Mouse (Mus musculus): ENCODE results near the gene Eif4ebp2. TPM values are rescaled to one million over a fixed set of nuclear protein-coding genes. Genes with fewer than 3 reads are reported as not detected.
A peak's percentile ranks its signal among the peaks of the same experiment; 100 is the strongest.

Eif4ebp2 gene
- polyA plus RNA-seq, 2 experiments = 42.7 to 55.4 TPM

DNA sequence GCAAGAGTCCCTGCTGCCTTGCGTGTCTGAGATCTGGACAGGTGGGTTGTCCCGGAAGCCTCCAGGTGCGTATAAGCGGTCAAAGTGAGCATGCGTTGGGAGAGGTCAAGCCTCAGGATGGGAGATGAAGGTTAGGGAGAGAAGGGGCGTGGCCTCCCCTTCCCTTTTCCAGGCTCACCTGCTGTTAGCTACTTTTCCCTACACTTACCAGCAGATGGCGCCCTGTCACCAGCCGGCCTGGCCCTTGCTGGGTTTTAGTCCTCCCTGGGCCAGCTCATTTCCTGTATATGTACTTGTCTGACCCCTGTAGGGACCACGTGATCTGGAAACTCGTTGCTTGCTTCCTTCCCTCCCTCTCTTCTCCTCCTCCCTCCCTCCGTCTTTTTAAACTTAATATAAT, 39.6 kb upstream of the Eif4ebp2 start:
- Histone ChIP-seq H3K9ac (ENCODE audit: low read depth, low read length, severe bottlenecking) (no peak overlapping the region), H3K27me3 (ENCODE audit: control insufficient read depth, insufficient read depth, low read length) (no peaks in the 10 kb centered on the region), H3K4me2 (replicated peaks; ENCODE audit: low read depth, low read length, severe bottlenecking) (no peak overlapping the region), H3K4me3 (replicated peaks; ENCODE audit: low read length) (no peak overlapping the region), H3K4me1 (ENCODE audit: control insufficient read depth, insufficient read depth, low read length) (peaks cover 23% of the 10 kb centered on the region), H3K27ac (replicated peaks; ENCODE audit: low read depth, low read length) (no peak overlapping the region), H3K9me3 (ENCODE audit: control insufficient read depth, low read length) (no peaks in the 10 kb centered on the region), H3K36me3 (ENCODE audit: control insufficient read depth, insufficient read depth, low read length) (no peaks in the 10 kb centered on the region)
- TF ChIP-seq POLR2A (IDR thresholded peaks at IDR 0.05; ENCODE audit: borderline replicate concordance, extremely low read depth, insufficient read depth, insufficient read length) = no peak
- ATAC-seq (ENCODE audit: low FRiP score, low read depth) (peak; percentile 46; the same call in 1 of the 2 replicates), DNase-seq (ENCODE audit: low spot score) (peak; percentile 73)
- 9% methylated on average over 11 of the region's 11 CpGs for WGBS

DNA sequence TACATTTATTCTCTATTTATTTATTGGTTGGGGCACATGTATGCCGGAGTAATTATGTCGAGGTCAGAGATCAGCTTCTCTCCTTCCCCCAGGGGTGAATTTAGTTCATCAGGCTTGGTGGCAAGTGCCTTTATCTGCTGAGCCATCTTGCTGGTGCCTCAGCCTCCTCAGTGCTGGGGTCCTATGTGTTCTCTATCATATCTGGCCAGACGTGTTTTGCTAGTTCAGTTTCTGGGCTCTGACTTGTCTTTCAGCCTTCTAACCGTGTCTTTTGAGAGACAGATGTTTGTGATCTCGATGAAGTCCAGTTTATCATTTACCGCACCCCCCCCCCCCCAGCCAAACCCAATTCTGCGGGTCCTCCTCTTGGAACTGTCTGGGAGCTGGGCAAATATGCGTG, 39.1 kb upstream of the Eif4ebp2 start:
- H3K27me3 ChIP-seq (ENCODE audit: control insufficient read depth, insufficient read depth, low read length) = no peaks in the 10 kb centered on the region
- TF ChIP-seq POLR2A (IDR thresholded peaks at IDR 0.05; ENCODE audit: borderline replicate concordance, extremely low read depth, insufficient read depth, insufficient read length) = no peak
- no peaks in the 10 kb centered on the region for H3K36me3 ChIP-seq (ENCODE audit: control insufficient read depth, insufficient read depth, low read length)
- no peak overlapping the region for H3K9ac ChIP-seq (ENCODE audit: low read depth, low read length, severe bottlenecking)
- no peak for DNase-seq (ENCODE audit: low spot score)
- H3K27ac ChIP-seq (replicated peaks; ENCODE audit: low read depth, low read length) = no peak overlapping the region
- H3K4me2 ChIP-seq (replicated peaks; ENCODE audit: low read depth, low read length, severe bottlenecking) = no peak overlapping the region
- no peaks in the 10 kb centered on the region for H3K9me3 ChIP-seq (ENCODE audit: control insufficient read depth, low read length)
- H3K4me1 ChIP-seq (ENCODE audit: control insufficient read depth, insufficient read depth, low read length) = peaks cover 20% of the 10 kb centered on the region
- 47% methylated on average over 8 of the region's 8 CpGs for WGBS
- no peak for ATAC-seq (ENCODE audit: low FRiP score, low read depth)
- H3K4me3 ChIP-seq (replicated peaks; ENCODE audit: low read length) = no peak overlapping the region

DNA sequence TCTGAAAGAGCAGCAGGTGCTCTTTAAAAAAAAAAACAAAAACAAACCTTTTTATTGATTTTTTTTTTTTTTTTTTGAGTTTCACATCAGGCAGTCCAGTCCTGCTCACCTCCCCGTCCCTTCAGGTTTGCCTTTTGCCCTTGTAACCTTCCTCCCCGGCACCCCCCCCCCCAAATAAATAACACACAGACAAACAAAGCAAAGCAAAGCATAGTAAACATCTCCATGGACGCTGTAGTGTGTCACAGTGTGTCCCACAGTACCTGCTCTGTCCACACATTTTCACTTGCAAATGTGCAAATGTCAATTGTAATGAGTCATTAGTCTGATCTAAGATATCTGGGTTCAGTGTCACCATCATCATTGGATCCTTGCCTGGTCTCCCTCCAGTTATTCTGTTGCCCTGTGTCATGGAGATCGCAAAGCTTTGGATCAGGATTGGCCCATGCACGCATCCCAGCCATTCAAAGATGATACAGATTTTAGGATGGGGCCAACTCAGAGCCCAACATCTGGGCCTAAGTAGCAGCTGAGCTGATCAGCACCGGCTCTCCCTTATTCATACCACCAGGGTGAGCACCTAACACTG, 36.2 kb upstream of the Eif4ebp2 start:
- H3K36me3 ChIP-seq (ENCODE audit: control insufficient read depth, insufficient read depth, low read length) = no peaks in the 10 kb centered on the region
- no peak overlapping the region for H3K27ac ChIP-seq (replicated peaks; ENCODE audit: low read depth, low read length)
- H3K9ac ChIP-seq (ENCODE audit: low read depth, low read length, severe bottlenecking) = no peak overlapping the region
- no peaks in the 10 kb centered on the region for H3K4me1 ChIP-seq (ENCODE audit: control insufficient read depth, insufficient read depth, low read length)
- no peak for TF ChIP-seq POLR2A (IDR thresholded peaks at IDR 0.05; ENCODE audit: borderline replicate concordance, extremely low read depth, insufficient read depth, insufficient read length)
- H3K27me3 ChIP-seq (ENCODE audit: control insufficient read depth, insufficient read depth, low read length) = no peaks in the 10 kb centered on the region
- WGBS = 76% methylated on average over 6 of the region's 6 CpGs
- DNase-seq (ENCODE audit: low spot score) (no peak), ATAC-seq (ENCODE audit: low FRiP score, low read depth) (no peak)
- H3K9me3 ChIP-seq (ENCODE audit: control insufficient read depth, low read length) = no peaks in the 10 kb centered on the region
- no peak overlapping the region for H3K4me2 ChIP-seq (replicated peaks; ENCODE audit: low read depth, low read length, severe bottlenecking)
- no peak overlapping the region for H3K4me3 ChIP-seq (replicated peaks; ENCODE audit: low read length)

DNA sequence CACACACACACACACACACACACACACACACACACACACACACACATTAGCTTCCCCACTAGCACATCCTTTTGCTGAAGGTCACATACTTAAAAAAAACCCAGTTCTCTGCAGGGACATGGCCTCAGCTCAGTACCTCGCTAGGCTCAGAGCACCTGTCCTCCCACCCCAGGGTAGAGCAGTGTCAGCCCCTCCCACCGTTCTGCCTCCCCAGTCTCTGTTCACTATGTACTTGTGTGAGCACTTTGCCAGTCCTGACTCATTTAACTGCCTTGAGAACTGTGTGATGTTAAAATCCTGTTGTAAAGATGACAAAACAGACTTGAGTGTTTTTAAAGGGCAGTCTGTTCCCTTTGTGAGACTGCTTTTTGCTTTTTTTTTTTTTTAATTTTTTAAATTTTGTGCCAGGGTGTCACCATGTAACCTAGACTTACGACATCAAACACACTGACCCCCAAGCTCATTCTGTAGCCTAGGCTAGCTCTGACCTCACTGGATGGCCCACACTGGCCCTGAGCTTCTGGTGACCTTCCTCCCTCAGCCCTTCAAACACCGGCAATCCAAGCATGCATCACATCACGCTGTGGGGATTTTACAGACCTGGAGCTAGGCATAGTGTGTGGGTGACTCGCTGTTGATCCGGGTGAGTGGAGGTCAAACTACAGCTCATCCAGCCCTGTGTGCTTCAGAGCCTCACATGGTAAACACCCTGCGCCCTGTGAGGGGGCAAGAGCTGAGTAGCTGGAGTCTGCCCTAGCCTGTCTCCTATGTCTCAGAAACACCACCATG, 34.3 kb upstream of the Eif4ebp2 start:
- H3K36me3 ChIP-seq (ENCODE audit: control insufficient read depth, insufficient read depth, low read length) = no peaks in the 10 kb centered on the region
- no peak overlapping the region for H3K4me2 ChIP-seq (replicated peaks; ENCODE audit: low read depth, low read length, severe bottlenecking)
- no peaks in the 10 kb centered on the region for H3K9me3 ChIP-seq (ENCODE audit: control insufficient read depth, low read length)
- ATAC-seq (ENCODE audit: low FRiP score, low read depth) = no peak
- WGBS = 85% methylated on average over 8 of the region's 8 CpGs
- no peak overlapping the region for H3K4me3 ChIP-seq (replicated peaks; ENCODE audit: low read length)
- H3K27me3 ChIP-seq (ENCODE audit: control insufficient read depth, insufficient read depth, low read length) = no peaks in the 10 kb centered on the region
- no peak for DNase-seq (ENCODE audit: low spot score)
- H3K4me1 ChIP-seq (ENCODE audit: control insufficient read depth, insufficient read depth, low read length) = no peaks in the 10 kb centered on the region
- no peak for TF ChIP-seq POLR2A (IDR thresholded peaks at IDR 0.05; ENCODE audit: borderline replicate concordance, extremely low read depth, insufficient read depth, insufficient read length)
- H3K9ac ChIP-seq (ENCODE audit: low read depth, low read length, severe bottlenecking) = no peak overlapping the region
- no peak overlapping the region for H3K27ac ChIP-seq (replicated peaks; ENCODE audit: low read depth, low read length)

DNA sequence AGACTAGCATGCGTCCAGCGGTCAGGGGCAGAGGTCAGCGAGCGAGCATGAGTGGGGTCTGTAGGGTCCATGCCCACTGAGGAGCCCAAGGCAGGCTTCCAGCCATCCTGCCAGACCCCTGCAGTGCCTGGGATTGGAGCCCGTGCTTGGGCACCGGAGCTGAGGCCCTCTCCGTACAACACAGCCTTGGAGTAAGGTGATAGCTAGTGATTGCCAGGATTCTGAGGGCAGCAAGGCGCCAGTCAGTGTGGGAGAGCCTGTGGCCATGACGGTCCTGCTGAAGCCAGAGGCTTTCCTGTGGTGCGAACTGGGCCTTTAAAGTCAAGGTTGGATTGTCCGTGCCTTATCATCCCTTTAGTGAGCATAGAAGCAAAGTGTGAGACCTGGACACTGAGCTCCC, 32.3 kb upstream of the Eif4ebp2 start:
- WGBS = 69% methylated on average over 11 of the region's 11 CpGs
- ATAC-seq (ENCODE audit: low FRiP score, low read depth) = no peak
- H3K9ac ChIP-seq (ENCODE audit: low read depth, low read length, severe bottlenecking) = no peak overlapping the region
- no peak overlapping the region for H3K4me2 ChIP-seq (replicated peaks; ENCODE audit: low read depth, low read length, severe bottlenecking)
- H3K36me3 ChIP-seq (ENCODE audit: control insufficient read depth, insufficient read depth, low read length) = no peaks in the 10 kb centered on the region
- no peak overlapping the region for H3K27ac ChIP-seq (replicated peaks; ENCODE audit: low read depth, low read length)
- no peak for TF ChIP-seq POLR2A (IDR thresholded peaks at IDR 0.05; ENCODE audit: borderline replicate concordance, extremely low read depth, insufficient read depth, insufficient read length)
- no peaks in the 10 kb centered on the region for H3K27me3 ChIP-seq (ENCODE audit: control insufficient read depth, insufficient read depth, low read length)
- no peaks in the 10 kb centered on the region for H3K9me3 ChIP-seq (ENCODE audit: control insufficient read depth, low read length)
- H3K4me3 ChIP-seq (replicated peaks; ENCODE audit: low read length) = no peak overlapping the region
- DNase-seq (ENCODE audit: low spot score) = no peak
- no peaks in the 10 kb centered on the region for H3K4me1 ChIP-seq (ENCODE audit: control insufficient read depth, insufficient read depth, low read length)
